Mouse (Mus musculus) kidney, adult 2 months (tissue): ENCODE data around the gene Trim56. TPM values are rescaled to one million over a fixed set of nuclear protein-coding genes. Genes with fewer than 3 reads are reported as not detected.
"Not testable (repeated sequence)": the region's sequence is repeated elsewhere in the genome, so short reads cannot be mapped to it uniquely, and the experiment has no call there.

ENCODE experiments used
- DNase-seq: peaks from one replicate; pipeline ENCODE4 v3.0.0; 2021
- H3K27ac ChIP-seq: fragments of 200-500 bp; 2 replicates; pipeline ENCODE4 v1.5.1; 2012; ENCODE audit warnings: low read depth, low read length, control low read depth, inconsistent platforms; ENCODE audit not compliant: insufficient read depth
- H3K27me3 ChIP-seq: fragments of 200-500 bp; replicated peaks from 2 replicates; pipeline ENCODE4 v1.6.1; 2012; ENCODE audit warnings: mild to moderate bottlenecking, moderate library complexity, low read length, inconsistent platforms; ENCODE audit not compliant: control insufficient read depth, insufficient read depth
- H3K36me3 ChIP-seq: fragments of 200-500 bp; 2 replicates; pipeline ENCODE4 v1.6.1; 2012; ENCODE audit warnings: mild to moderate bottlenecking, moderate library complexity, low read length, inconsistent platforms; ENCODE audit not compliant: control insufficient read depth, insufficient read depth
- H3K4me1 ChIP-seq: fragments of 200-500 bp; 2 replicates; pipeline ENCODE4 v1.6.1; 2011; ENCODE audit warnings: low read length; ENCODE audit not compliant: control insufficient read depth, insufficient read depth
- H3K4me3 ChIP-seq: fragments of 200-500 bp; 2 replicates; pipeline ENCODE4 v1.5.1; 2011; ENCODE audit warnings: mild to moderate bottlenecking, low read depth, low read length, control low read depth; ENCODE audit not compliant: insufficient read depth
- CTCF ChIP-seq: fragments of 200-500 bp; conservative IDR thresholded peaks from 2 replicates; pipeline ENCODE4 v1.5.1; 2011; ENCODE audit warnings: low read depth, mild to moderate bottlenecking, control low read depth, low read length, moderate library complexity, mixed read lengths; ENCODE audit not compliant: insufficient read depth, insufficient read length
- POLR2A ChIP-seq: fragments of 200-500 bp; IDR thresholded peaks from one replicate; pipeline ENCODE4 v1.6.1; 2011; ENCODE audit warnings: low read depth, low read length, control low read depth
- WGBS: fragments of 180-500 bp; shearing (Covaris S2); methylation state at CpG from one replicate; pipeline ENCODE4 v1.1.7; 2018; 5-methylcytosine and 5-hydroxymethylcytosine counted together
- polyA plus RNA-seq: library from polyadenylated mRNA; depleted of rRNA; stranded (reverse); fragments of >200 nt; gene quantifications from 2 replicates; pipeline ENCODE4 v1.2.3, GENCODE M21; 2012; rRNA removed

The Trim56 gene
- polyA plus RNA-seq = 10.2 and 14.4 TPM in 2 replicates

DNA sequence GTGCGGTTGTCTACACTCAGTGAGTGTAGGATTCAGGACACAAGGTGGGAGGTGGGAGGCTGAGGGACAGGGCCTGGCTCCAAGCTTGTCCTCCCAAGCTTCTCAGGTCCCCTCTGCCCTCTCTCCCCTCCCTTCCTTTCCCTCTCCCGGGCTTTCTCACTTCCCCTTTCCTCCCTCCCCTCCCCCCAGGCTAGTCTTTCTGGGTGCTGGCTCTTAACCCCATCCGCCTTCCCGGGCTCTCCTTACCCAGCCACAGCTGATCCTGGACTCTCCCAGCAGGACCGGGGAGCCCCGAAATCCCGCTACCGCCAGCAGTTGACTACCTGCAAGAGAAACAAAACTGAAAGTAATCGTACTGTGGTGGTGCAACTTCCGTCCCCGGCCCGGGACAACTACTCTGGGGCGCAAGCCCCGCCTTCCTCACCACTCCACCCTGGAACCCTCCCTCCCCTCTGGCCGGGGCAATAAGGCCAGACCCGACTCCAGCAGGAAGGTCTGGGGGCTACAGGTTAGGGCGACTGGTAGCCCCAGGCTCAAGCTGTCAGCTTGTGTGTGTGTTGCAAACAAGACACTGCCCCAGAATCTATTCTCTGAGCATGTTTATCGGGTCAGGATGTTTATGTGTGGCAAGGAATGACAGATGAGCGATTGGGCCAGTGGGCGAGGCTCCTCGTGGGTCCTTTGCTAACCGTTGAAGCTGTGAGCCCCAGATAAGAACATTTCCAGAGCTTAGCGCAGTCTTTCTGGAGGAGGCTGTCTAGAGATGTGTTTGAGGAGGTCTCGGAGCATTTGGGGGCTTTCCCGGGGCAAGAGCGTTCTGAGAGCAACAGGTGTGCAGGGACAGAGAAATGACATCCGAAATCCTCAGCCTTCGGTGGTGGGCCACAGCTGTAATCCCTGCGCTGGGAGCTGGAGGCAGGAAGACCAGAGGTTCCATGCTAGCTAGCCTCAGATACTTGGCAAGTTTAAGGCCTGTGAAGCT is at the start of gene Trim56:
TSS of gene Trim56 (minus strand) at position 344 of the 982 bp plus-strand sequence.
- H3K36me3 ChIP-seq = no peaks in the 10 kb centered on the region; the same call in 1 of the 2 replicates
- no peaks in the 10 kb centered on the region for H3K27me3 ChIP-seq
- H3K4me3 ChIP-seq = peak within 1 kb of the TSS; percentile 54
- peak within 1 kb of the TSS; percentile 39 for H3K27ac ChIP-seq
- WGBS = 12% methylated on average over 29 of the region's 29 CpGs
- peaks cover 9% of the 10 kb centered on the region for H3K4me1 ChIP-seq
- TF ChIP-seq POLR2A = no peak
- no peak for TF ChIP-seq CTCF
- peak; percentile 89 for DNase-seq

DNA sequence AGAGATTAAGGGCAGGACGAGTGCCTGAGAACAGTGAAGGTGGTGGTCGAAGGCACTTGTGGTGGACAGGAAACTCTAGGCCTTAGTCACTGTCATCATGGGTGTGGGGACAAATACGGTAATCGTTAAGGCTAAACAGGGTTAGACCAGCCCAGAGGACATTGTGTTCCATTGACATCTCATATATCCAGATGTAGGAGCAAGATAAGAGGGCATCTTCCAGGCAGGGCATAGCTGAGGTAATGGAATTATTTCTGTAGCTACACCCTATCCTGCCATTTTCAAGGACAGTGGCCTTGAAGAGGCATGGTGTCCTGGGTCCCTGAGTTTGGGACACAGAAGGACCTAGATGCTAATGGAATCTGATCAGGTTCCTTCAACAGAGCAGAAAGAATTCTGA is 45.8 kb upstream of the Trim56 start:
- no peak for DNase-seq
- Histone ChIP-seq H3K4me3 (no peak overlapping the region), H3K27me3 (no peaks in the 10 kb centered on the region), H3K36me3 (no peaks in the 10 kb centered on the region), H3K27ac (no peak overlapping the region), H3K4me1 (no peaks in the 10 kb centered on the region)
- WGBS = 79% methylated on average over 4 of the region's 4 CpGs
- TF ChIP-seq POLR2A = no peak
- TF ChIP-seq CTCF = no peak

DNA sequence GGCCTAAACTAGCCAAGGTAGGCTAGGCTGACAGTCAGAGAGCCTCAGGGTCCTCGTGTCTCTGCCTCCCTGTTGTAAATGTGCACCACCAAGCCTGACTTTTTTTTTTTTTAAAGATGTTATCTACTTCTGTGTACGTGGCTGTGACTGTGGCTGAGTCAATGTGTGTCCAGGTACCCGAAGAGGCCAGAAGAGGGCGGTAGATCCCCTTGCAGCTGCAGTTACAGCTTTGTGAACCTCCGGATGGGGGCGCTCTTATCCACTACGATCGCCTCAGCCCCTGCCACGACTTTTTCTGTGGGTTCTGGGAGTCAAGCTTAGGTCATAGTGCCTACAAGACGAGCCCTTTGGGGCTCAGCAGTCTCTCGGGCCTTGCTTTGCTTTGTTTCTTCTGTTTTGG is 43.5 kb upstream of the Trim56 start:
- 34% methylated on average over 11 of the region's 11 CpGs for WGBS
- peak; percentile 40 for DNase-seq

DNA sequence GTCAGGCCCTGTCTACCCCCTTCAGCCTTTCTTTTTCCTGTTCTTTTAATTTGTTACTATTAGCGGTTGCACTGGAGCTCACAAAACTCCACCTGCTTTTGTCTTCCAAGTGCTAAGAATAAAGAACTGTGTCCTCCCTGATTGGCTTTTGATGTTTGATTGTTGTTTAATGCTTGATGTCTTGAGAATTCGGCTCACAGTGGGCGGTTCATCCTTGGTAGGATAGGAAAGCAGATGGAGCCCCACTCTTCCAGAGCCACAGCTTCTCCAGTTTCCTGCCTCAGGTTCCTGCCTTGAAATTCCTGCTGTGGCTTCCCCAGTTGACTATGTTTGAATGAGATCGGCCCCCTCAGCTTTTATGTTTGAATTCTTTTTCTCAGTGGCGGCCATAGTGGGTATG is 37.3 kb upstream of the Trim56 start:
- no peak for DNase-seq
- Histone ChIP-seq H3K36me3 (no peaks in the 10 kb centered on the region), H3K4me1 (no peaks in the 10 kb centered on the region), H3K27me3 (no peaks in the 10 kb centered on the region), H3K27ac (no peak overlapping the region), H3K4me3 (no peak overlapping the region)
- TF ChIP-seq CTCF = no peak
- no peak for TF ChIP-seq POLR2A
- 89% methylated on average over 5 of the region's 5 CpGs for WGBS

More for the DNA sequence above, 43.5 kb upstream of the Trim56 start:
- TF ChIP-seq CTCF (peak; percentile 61), POLR2A (no peak)
- Histone ChIP-seq H3K27ac (no peak overlapping the region), H3K36me3 (no peaks in the 10 kb centered on the region), H3K27me3 (no peaks in the 10 kb centered on the region), H3K4me1 (no peaks in the 10 kb centered on the region), H3K4me3 (no peak overlapping the region)

DNA sequence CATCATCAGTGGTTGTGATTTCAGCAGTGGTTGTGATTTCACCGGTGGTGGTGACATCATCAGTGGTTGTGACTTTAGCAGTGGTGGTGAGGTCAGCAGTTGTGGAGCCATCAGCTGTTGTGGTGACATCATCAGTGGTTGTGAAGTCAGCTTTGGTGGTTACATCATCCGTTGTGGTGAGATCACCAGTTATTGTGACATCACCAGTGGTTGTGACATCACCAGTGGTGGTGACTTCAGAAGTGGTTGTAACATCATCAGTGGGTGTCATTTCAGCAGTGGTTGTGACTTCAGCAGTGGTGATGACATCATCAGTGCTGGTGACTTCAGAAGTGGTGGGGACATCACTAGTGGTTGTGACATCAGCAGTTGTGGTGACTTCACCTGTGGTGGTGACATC is 36.6 kb upstream of the Trim56 start:
- no peaks in the 10 kb centered on the region for H3K27me3 ChIP-seq
- no peaks in the 10 kb centered on the region for H3K4me1 ChIP-seq
- no peaks in the 10 kb centered on the region for H3K36me3 ChIP-seq
- DNase-seq = no peak
- H3K4me3 ChIP-seq = no peak overlapping the region
- WGBS = 57% methylated on average over 2 of the region's 2 CpGs
- no peak for TF ChIP-seq POLR2A
- no peak for TF ChIP-seq CTCF
- H3K27ac ChIP-seq = no peak overlapping the region

DNA sequence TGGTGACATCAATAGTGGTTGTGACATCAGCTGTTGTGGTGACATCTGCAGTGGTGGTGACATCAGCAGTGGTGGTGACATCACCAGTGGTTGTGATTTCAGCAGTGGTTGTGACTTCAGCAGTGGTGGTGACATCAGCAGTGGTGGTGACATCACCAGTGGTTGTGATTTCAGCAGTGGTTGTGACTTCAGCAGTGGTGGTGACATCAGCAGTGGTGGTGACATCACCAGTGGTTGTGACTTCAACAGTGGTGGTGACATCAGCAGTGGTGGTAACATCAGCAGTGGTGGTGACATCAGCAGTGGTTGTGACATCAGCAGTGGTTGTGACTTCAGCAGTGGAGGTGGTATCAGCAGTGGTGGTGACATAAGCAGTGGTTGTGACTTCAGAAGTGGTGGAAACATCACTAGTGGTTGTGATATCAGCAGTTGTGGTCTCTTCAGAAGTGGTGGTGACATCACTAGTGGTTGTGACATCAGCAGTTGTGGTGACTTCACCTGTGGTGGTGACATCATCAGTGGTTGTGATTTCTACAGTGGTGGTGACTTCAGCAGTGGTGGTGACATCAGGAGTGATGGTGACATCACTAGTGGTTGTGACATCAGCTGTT is 33.4 kb upstream of the Trim56 start, which contains the start of gene Muc3:
TSS of gene Muc3 (minus strand) at position 51 of the 611 bp plus-strand sequence.
- not testable (repeated sequence) for H3K4me1 ChIP-seq, DNase-seq, H3K36me3 ChIP-seq, H3K27ac ChIP-seq, H3K27me3 ChIP-seq, H3K4me3 ChIP-seq

DNA sequence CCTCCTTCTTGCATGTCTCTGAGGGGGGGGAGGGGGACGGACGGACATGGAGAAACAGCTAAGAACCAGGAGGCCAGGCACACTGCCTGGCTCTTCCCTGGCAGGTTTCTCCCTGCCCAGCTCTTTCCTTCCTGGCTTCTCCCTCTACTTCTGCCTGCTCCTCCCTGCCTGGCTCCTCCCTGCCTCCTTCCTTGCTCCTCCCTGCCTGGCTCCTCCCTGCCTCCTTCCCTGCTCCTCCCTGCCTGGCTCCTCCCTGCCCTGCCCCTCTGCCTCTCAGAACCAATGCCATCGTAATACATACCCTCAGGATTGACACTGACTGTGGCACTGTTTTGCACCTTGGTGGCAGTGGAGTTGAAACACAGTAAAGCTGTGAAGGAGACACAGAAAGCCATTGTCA is 24.8 kb upstream of the Trim56 start:
- Histone ChIP-seq H3K27ac (no peak overlapping the region), H3K4me1 (no peaks in the 10 kb centered on the region), H3K4me3 (no peak overlapping the region), H3K36me3 (no peaks in the 10 kb centered on the region), H3K27me3 (no peaks in the 10 kb centered on the region)
- DNase-seq = no peak
- 23% methylated on average over 3 of the region's 3 CpGs for WGBS
- TF ChIP-seq POLR2A = no peak
- no peak for TF ChIP-seq CTCF

DNA sequence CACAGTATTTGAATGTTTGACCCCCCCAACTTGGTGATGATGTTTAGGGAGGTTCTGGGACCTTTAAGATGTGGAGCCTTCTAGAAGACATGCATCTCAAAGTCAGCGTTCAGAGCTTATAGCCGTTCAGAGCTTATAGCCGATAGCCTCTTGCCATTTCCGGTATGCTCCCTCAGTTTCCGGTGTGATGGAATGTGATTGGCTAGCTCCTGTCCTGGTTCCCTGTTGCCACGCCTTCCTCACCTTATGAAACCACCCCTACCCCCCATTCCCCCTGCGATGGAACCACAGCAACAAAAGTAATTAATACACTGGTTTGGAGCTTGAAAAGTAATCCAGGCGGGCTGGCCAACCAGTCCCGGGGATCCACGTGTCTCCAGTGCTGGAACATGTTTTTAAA is 23.0 kb upstream of the Trim56 start:
- Histone ChIP-seq H3K4me3 (no peak overlapping the region), H3K36me3 (no peaks in the 10 kb centered on the region), H3K4me1 (no peaks in the 10 kb centered on the region), H3K27me3 (no peaks in the 10 kb centered on the region), H3K27ac (no peak overlapping the region)
- DNase-seq = no peak
- 81% methylated on average over 10 of the region's 10 CpGs for WGBS
- TF ChIP-seq CTCF (no peak), POLR2A (no peak)
